In the genomic region with DNA sequence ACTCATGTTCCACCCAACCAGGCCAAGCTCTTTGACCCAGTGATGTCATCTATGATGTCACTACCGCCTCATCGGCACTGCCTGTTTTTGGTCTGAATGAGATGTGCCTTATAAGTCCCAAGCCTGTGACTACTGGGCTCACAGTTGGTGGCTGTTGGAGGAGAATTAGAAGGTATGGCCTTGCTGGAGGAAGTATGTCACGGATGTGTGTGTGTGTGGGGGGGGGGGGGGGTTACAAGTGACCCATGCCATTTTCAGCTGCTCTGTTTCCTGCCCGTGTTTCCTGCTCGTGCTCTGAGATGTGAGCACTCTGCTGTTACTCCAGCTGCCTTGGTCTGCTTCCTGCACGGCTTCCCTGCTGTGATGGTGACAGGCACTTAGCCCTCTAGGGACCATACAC, we compare ENCODE assay signal across 9 mouse cellular contexts. TPM values are rescaled to one million over a fixed set of nuclear protein-coding genes. Genes with fewer than 3 reads are reported as not detected.
DNase-seq lines count a peak whose midpoint lies in the region; ATAC-seq lines count a peak whose summit lies in the region.
"Had no signal": no experiment of that assay in that cellular context is flagged by ENCODE, and none has a peak within 500 bp of the region (broad histone marks: within the 10 kb centered on the region; RNA-seq: fewer than 3 reads in every experiment).

No protein-coding gene starts in this region.

- 0 out of 2 replicates have a peak, but pooled peaks have one; percentile 58 for ATAC-seq in heart, embryonic 11.5 days (replicated peaks; ENCODE audit: insufficient number of reproducible peaks, low FRiP score, low TSS enrichment)
- ATAC-seq: midbrain, embryonic 15.5 days had no signal

- no peak overlapping the region for H3K4me2 ChIP-seq in heart, embryonic 11.5 days
- H3K4me2 ChIP-seq: midbrain, embryonic 15.5 days had no signal

- H3K27me3 ChIP-seq in heart, embryonic 11.5 days (ENCODE audit: control insufficient read depth, insufficient read depth, low read length), result no peaks in the 10 kb centered on the region
- H3K27me3 ChIP-seq: midbrain, embryonic 15.5 days had no signal

- no peak overlapping the region for H3K4me3 ChIP-seq in heart, embryonic 11.5 days (ENCODE audit: low read depth, low read length)
- H3K4me3 ChIP-seq: midbrain, embryonic 15.5 days had no signal

- H3K4me1 ChIP-seq in heart, embryonic 11.5 days (ENCODE audit: control insufficient read depth, insufficient read depth, low read length), result peaks cover 6% of the 10 kb centered on the region; the same call in 1 of the 2 replicates
- H3K4me1 ChIP-seq: midbrain, embryonic 15.5 days had no signal

- no peak overlapping the region for H3K9ac ChIP-seq in heart, embryonic 11.5 days (ENCODE audit: low read depth, low read length)
- H3K9ac ChIP-seq: midbrain, embryonic 15.5 days had no signal

- H3K27ac ChIP-seq in heart, embryonic 11.5 days (ENCODE audit: low read depth, low read length), result no peak overlapping the region
- H3K27ac ChIP-seq: midbrain, embryonic 15.5 days had no signal

- no peak for DNase-seq in heart, postnatal 25 days (ENCODE audit: low spot score)
- peak; percentile 69 for DNase-seq in T-cell, adult 2 months (ENCODE audit: low spot score)
- peak; percentile 25 for DNase-seq in liver
- DNase-seq in spleen, adult 12 weeks (ENCODE audit: low spot score), result peak; percentile 35
- no peak for DNase-seq in right cerebral cortex, adult 2 months (ENCODE audit: low spot score in 2 of 2)
- DNase-seq in cerebellum, postnatal 14 days, result no peak
- DNase-seq in ovary, postnatal 14 days (ENCODE audit: low spot score), result no peak

- H3K9me3 ChIP-seq in heart, embryonic 11.5 days (replicated peaks; ENCODE audit: control insufficient read depth, low read length), result no peaks in the 10 kb centered on the region
- H3K9me3 ChIP-seq: midbrain, embryonic 15.5 days had no signal

- intact Hi-C loops in heart, postnatal 25 days (cut with DNase I), result loop anchor here (5.0 kb wide), 1 partner anchor 58 kb away; the partner anchor contains the start of gene Cnn3

- 70% methylated on average over 6 of the region's 6 CpGs for WGBS in heart, embryonic 11.5 days (ENCODE audit: insufficient replicate concordance)

- no peaks in the 10 kb centered on the region for H3K36me3 ChIP-seq in heart, embryonic 11.5 days (ENCODE audit: control insufficient read depth, insufficient read depth, low read length)
- H3K36me3 ChIP-seq: midbrain, embryonic 15.5 days had no signal

RNA-seq across cellular contexts. Expression of gene Cnn3, which starts 56.8 kb away (rescaled TPM):
- polyA plus RNA-seq in heart, embryonic 11.5 days (2014; fragmentation: Nextera tagmentation; extraction: Ambion mirVana), result 488 and 525 TPM in 2 replicates
- total RNA-seq in heart, postnatal 25 days (2021), result 10 to 100 TPM; 41.8 to 48.6 TPM

Comparison
In these comparisons a context has a peak if more than half of its experiments do, and no peak if none do; other contexts are left out.
1. DNase-seq: peak in T-cell, adult 2 months (single experiment), liver (single experiment) and spleen, adult 12 weeks (single experiment); none in heart, postnatal 25 days (single experiment), right cerebral cortex, adult 2 months (0 of 2), cerebellum, postnatal 14 days (0 of 2) and ovary, postnatal 14 days (single experiment).